Mouse (Mus musculus) C2C12 (cell line): ENCODE measurements around the gene Tecpr2.

Experiments used
- CEBPB ChIP-seq: IDR thresholded peaks from one replicate; pipeline ENCODE4 v1.6.1; 2011; ENCODE audit warnings: low read depth, mild to moderate bottlenecking, control low read depth, moderate library complexity
- CTCF ChIP-seq: IDR thresholded peaks from one replicate; pipeline ENCODE4 v1.5.1; 2011; ENCODE audit not compliant: control insufficient read depth, insufficient read depth, insufficient read length
- MAX ChIP-seq: IDR thresholded peaks from one replicate; pipeline ENCODE4 v1.6.1; 2011; ENCODE audit warnings: mild to moderate bottlenecking, control low read depth
- MYOD1 ChIP-seq: IDR thresholded peaks from one replicate; pipeline ENCODE4 v1.6.1; 2011; ENCODE audit warnings: low read depth; ENCODE audit not compliant: control insufficient read depth, insufficient read length
- USF1 ChIP-seq: IDR thresholded peaks from one replicate; pipeline ENCODE4 v1.6.1; 2011; ENCODE audit warnings: low read depth, mild to moderate bottlenecking, control low read depth, moderate library complexity

GRCm38 (mm10) chr12:111006339-111006738 lies 117.3 kb downstream of the Tecpr2 start:
- TF ChIP-seq MYOD1 (no peak), CTCF (no peak), MAX (no peak), USF1 (no peak), CEBPB (no peak)
